In genomic region chr14:47176226-47176625, GRCm38 (mm10) we compare ENCODE assay signal across 35 mouse cellular contexts.
"Had no signal": no experiment of that assay in that cellular context is flagged by ENCODE, and none has a peak within 500 bp of the region (broad histone marks: within the 10 kb centered on the region; RNA-seq: fewer than 3 reads in every experiment).

No protein-coding gene starts in this region.

- H3K36me3 ChIP-seq: heart, embryonic 10.5 days; heart, embryonic 12.5 days; heart, embryonic 13.5 days; heart, embryonic 15.5 days; hindbrain, embryonic 10.5 days; hindbrain, embryonic 12.5 days; hindbrain, embryonic 13.5 days; hindbrain, embryonic 15.5 days; intestine, embryonic 15.5 days; kidney, embryonic 15.5 days had no signal

- H3K27ac ChIP-seq: heart, embryonic 10.5 days; heart, embryonic 13.5 days; heart, embryonic 15.5 days; hindbrain, embryonic 10.5 days; hindbrain, embryonic 12.5 days; hindbrain, embryonic 13.5 days; hindbrain, embryonic 14.5 days; hindbrain, embryonic 15.5 days; hindbrain, postnatal 0 days; intestine, embryonic 15.5 days; kidney, embryonic 15.5 days; kidney, postnatal 0 days; layer of hippocampus, adult 2 months had no signal

- H3K4me3 ChIP-seq: heart, embryonic 10.5 days; heart, embryonic 12.5 days; heart, embryonic 13.5 days; heart, embryonic 15.5 days; hindbrain, embryonic 10.5 days; hindbrain, embryonic 12.5 days; hindbrain, embryonic 13.5 days; hindbrain, embryonic 15.5 days; intestine, embryonic 15.5 days; kidney, embryonic 15.5 days; layer of hippocampus, adult 2 months had no signal

- ATAC-seq: hindbrain, embryonic 16.5 days; hindbrain, postnatal 0 days; inflammation-experienced regulatory T-cells, adult 6 months; intestine, embryonic 15.5 days; intestine, embryonic 16.5 days; intestine, postnatal 0 days had no signal

- DNase-seq: heart, postnatal 10 days; heart, postnatal 14 days; heart, postnatal 36 days; heart, postnatal 4 days; kidney, adult 11 months; kidney, adult 18-20 months; kidney, adult 2 months; kidney, adult 8-10 months; kidney, adult 9 months; kidney, postnatal 10 days; kidney, postnatal 14 days; kidney, postnatal 25 days; kidney, postnatal 36 days; kidney, postnatal 4 days; layer of hippocampus, adult 9-11 months; layer of hippocampus, postnatal 36 days had no signal

- H3K4me2 ChIP-seq: heart, embryonic 11.5 days; heart, embryonic 12.5 days; heart, embryonic 13.5 days; heart, embryonic 15.5 days; hindbrain, embryonic 12.5 days; hindbrain, embryonic 13.5 days; hindbrain, embryonic 14.5 days; hindbrain, embryonic 15.5 days; intestine, embryonic 15.5 days; kidney, embryonic 15.5 days had no signal

- H3K27me3 ChIP-seq: heart, embryonic 15.5 days; hindbrain, embryonic 12.5 days; hindbrain, embryonic 13.5 days; hindbrain, embryonic 15.5 days; intestine, embryonic 15.5 days; kidney, embryonic 15.5 days had no signal

- H3K4me1 ChIP-seq: hindbrain, embryonic 12.5 days; hindbrain, embryonic 13.5 days; intestine, embryonic 15.5 days had no signal

- H3K9ac ChIP-seq: heart, embryonic 12.5 days; heart, embryonic 13.5 days; heart, embryonic 15.5 days; hindbrain, embryonic 12.5 days; hindbrain, embryonic 13.5 days; hindbrain, embryonic 14.5 days; hindbrain, embryonic 15.5 days; intestine, embryonic 15.5 days; kidney, embryonic 15.5 days had no signal

- H3K9me3 ChIP-seq: heart, embryonic 10.5 days; heart, embryonic 12.5 days; heart, embryonic 13.5 days; heart, embryonic 15.5 days; hindbrain, embryonic 10.5 days; hindbrain, embryonic 12.5 days; hindbrain, embryonic 13.5 days; hindbrain, embryonic 15.5 days; intestine, embryonic 15.5 days; kidney, embryonic 15.5 days had no signal
